16 mouse cellular contexts compared by ENCODE assay signal in genomic region chr10:70049771-70050170, GRCm38 (mm10).
"Had no signal": no experiment of that assay in that cellular context is flagged by ENCODE, and none has a peak within 500 bp of the region (broad histone marks: within the 10 kb centered on the region; RNA-seq: fewer than 3 reads in every experiment).

No protein-coding gene starts in this region.

- DNase-seq: cerebellum, adult 2 months; cerebellum, adult 8-10 months; cerebellum, adult 9-10 months; cerebellum, adult 9-11 months; cerebellum, postnatal 10 days; cerebellum, postnatal 14 days; cerebellum, postnatal 25 days; cerebellum, postnatal 36 days; embryo, embryonic 11 days; forebrain, postnatal 0 days; gastrocnemius, adult 2 months; gastrocnemius, postnatal 10 days; gastrocnemius, postnatal 14 days; gastrocnemius, postnatal 25 days; gastrocnemius, postnatal 36 days; heart, adult 18-20 months had no signal
